Mouse (Mus musculus): ENCODE results near the gene B3gnt3.
A peak's percentile ranks its signal among the peaks of the same experiment; 100 is the strongest.
"Not testable (repeated sequence)": the region's sequence is repeated elsewhere in the genome, so short reads cannot be mapped to it uniquely, and the experiment has no call there.

Gene B3gnt3

GRCm38 (mm10) chr8:71709800-71710446, 8.3 kb upstream of the B3gnt3 start:
- peak; percentile 89 for DNase-seq

DNA sequence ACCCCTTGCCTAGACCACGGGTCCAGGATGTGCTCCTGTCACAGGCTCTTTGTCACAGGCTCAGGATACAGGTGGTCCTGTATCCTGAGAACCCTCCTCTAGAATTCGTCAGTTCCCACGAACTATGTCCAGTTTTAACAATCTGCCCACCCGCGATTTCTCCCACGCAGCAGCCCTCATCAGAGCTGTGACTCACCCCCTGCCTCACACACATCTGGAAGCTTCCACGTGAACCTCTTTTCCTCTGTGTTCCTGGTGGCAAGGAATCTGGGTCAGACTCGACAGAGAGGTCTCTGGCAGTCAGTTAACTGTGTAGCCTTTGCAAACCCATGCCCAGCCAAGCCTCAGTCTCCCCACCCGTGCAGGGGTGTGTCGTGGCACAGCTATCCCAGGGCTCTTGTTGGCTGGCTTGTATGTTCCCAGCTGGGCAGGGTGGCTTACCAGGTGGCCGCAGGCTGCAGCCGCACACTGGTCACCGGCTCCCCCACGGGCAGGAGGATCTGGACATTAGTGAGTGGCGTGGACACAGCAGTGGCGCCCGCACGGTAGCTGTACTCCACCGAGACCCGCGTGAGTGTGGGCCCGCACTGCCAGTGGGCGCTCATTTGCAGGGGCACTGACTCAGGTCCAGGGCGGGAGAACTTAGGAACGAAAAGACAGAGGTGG, 7.7 kb upstream of the B3gnt3 start:
- no peak for DNase-seq

DNA sequence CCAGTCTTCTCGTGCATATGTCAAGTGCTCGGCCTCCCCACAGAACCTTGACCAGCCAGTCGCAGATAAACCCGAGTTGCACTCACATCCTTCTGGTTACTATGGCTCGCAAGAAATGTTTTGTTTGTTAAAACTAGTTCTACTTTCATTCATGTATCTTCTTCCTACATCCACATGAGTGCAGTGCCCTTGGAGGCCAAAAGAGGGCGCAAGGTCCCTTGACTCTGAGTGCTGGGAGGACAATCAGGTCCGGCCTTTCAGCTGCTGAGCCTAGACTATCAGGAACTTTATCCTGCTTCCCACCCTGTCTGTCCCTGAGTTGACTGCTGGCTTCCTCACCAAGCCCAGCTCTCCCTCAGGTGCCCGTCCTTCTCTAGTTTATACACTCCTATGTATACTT, 6.3 kb upstream of the B3gnt3 start:
- peak; percentile 84 for DNase-seq

- not testable (repeated sequence) for DNase-seq
Measured at GRCm38 (mm10) chr8:71703400-71703799, 1.8 kb upstream of the B3gnt3 start.

GRCm38 (mm10) chr8:71702923-71703322, 1.3 kb upstream of the B3gnt3 start:
- no peak for DNase-seq

GRCm38 (mm10) chr8:71702087-71702432, 471 bp upstream of the B3gnt3 start:
- DNase-seq, result no peak

GRCm38 (mm10) chr8:71700493-71701269, 908 bp downstream of the B3gnt3 start:
- DNase-seq, result no peak

GRCm38 (mm10) chr8:71695456-71695855, 6.1 kb downstream of the B3gnt3 start:
- DNase-seq, result not testable (repeated sequence)

DNA sequence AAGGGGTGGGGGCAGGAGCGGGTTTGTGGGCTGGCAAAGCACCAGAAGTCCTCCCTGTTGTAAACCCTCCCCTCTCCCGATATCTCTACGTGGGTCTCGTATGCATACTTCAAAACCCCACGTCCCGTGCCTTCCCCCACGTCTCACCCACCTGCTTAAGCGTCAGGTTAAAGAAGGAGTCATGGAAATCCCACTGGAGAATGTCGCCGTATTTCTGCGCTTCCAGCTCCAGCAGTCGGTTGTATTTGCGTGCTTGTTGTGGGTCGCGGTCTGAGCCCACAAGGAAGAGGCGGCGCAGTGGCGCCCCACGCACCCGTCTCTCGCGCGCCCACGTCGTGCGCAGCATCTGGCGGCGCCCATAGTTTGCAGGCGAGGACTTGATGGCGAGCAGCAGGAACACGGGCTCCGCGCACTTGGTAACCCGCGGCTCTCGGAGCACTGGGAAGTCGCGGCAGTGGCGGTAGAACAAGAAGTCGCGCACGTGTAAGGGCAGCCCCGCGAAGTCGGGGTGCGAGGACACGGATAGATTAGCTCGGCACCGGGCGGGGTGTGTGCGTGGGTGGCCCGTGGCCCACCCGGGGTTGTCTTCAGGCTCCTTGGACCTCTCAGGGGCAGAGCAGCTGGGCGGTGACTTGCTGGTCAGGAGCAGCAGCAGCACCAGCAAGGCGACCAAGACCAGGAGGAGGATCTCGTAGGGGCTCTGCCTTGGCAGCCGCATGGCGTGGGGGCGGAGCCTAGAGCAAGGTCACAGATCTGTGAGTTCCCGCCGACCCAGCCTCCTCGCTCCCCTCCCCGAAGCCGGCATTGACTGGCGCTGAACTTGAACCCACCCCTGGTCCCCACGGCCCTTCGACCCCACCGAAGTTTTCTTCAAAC, 8.2 kb downstream of the B3gnt3 start:
- peak; percentile 56 for DNase-seq

- DNase-seq, result peak; percentile 70
Measured at GRCm38 (mm10) chr8:71692509-71692908, 9.1 kb downstream of the B3gnt3 start.

- no peak for DNase-seq
Measured at GRCm38 (mm10) chr8:71689028-71689427, 12.6 kb downstream of the B3gnt3 start, which contains the start of gene Insl3. Gene Insl3, plus strand, starts transcription at chr8:71689214.

- DNase-seq, result no peak
Measured at GRCm38 (mm10) chr8:71687616-71688015, 14.0 kb downstream of the B3gnt3 start.

GRCm38 (mm10) chr8:71686143-71686734, 15.3 kb downstream of the B3gnt3 start:
- DNase-seq, result no peak

DNA sequence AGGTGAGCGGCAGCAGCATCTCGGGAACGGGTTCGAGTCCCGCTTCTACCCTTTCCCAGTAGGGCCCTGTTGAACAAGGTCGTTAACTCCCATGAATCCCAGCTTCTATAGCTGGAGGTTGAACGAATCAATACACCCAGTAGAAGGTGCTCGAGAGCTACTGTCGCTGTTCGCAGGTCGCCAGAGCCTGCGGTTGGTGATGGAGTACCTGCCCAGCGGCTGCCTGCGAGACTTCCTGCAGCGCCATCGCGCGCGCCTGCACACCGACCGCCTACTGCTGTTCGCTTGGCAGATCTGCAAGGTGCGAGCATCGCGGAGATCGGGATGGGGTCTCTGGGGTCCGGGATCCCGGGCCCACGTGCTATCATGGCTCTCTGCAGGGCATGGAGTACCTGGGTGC, 16.0 kb downstream of the B3gnt3 start:
- no peak for DNase-seq

DNA sequence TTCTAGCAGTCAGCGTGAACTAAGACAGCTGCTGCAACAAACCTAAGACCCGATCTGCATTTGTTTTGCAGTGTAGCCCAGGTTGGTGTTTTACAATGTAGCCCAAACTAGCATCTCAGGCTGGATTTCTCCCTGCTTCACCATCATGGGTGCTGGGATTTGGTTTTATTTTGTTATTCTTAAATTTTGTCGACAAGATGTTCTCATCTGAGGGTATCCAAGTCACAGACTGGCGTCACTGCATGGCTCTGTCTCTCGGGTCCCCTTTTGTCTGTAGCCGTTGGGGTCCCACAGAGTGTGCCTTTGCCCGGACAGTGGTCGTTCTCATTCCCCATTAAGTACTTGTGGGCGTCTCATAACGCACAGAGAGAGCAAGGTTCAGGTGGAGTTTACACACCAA, 16.9 kb downstream of the B3gnt3 start:
- no peak for DNase-seq

DNA sequence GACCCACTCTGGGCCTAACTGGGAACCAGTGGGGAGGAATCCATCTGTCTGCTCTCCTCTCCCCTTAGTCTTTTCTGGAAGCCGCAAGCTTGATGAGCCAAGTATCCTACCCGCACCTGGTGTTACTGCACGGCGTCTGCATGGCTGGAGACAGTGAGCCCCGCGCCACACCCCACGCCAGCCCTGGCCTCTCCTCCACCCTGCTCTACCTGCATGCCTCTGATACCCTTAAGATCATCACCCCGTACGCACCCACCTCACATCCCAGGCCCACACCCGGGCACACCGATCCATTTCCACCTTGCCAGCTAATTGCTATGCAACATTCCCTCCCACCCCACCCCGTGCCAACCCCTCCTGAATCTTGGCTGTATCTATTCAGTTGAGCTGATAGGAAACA, 18.8 kb downstream of the B3gnt3 start:
- no peak for DNase-seq

GRCm38 (mm10) chr8:71681369-71681915, 20.1 kb downstream of the B3gnt3 start:
- no peak for DNase-seq

- DNase-seq, result no peak
Measured at GRCm38 (mm10) chr8:71680471-71680870, 21.1 kb downstream of the B3gnt3 start.

DNA sequence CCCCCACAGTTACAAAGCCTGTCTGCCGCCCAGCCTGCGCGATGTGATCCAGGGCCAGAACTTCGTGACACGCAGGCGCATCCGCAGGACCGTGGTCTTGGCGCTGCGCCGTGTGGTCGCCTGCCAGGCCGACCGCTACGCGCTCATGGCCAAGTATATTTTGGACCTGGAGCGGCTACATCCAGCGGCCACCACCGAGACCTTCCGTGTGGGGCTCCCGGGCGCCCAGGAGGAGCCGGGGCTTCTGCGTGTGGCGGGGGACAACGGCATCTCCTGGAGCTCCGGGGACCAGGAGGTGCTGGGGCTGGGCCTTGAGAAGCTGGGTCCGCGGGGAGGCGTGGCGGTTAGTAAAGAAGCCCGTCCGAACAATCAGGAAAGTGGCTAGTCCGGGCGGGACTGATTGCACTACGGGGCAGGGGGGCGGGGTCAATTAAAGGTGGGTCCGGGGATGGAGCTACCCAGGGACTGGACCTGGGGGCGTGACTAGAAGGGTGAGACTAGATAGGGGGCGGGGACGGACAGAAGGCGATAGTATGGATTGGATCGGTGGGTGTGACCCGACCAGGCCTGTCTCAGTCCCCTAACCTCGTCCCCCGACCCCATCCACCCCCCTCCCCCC, 21.9 kb downstream of the B3gnt3 start:
- no peak for DNase-seq

GRCm38 (mm10) chr8:71679116-71679515, 22.5 kb downstream of the B3gnt3 start:
- no peak for DNase-seq

DNA sequence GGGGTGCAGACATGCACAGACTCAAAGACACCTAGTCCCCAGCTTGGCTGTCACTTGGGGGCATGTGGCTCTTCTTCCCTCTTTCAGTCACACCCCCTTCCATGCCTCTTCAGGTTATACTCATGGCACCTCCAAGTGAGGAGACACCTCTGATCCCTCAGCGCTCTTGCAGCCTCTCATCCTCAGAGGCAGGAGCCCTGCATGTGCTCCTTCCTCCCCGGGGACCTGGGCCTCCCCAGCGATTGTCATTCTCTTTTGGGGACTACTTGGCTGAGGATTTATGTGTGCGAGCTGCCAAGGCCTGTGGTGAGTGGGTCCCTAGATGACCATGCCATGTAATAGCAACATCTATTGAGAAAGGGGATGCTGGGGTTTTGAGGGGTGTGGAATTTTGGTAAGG, 23.4 kb downstream of the B3gnt3 start:
- no peak for DNase-seq

GRCm38 (mm10) chr8:71677555-71677954, 24.0 kb downstream of the B3gnt3 start:
- peak; percentile 53 for DNase-seq

Measured in thymus, postnatal 4 days (tissue).